Mouse (Mus musculus): ENCODE data around the gene Glycam1.
A peak's percentile ranks its signal among the peaks of the same experiment; 100 is the strongest.

Gene Glycam1

DNA sequence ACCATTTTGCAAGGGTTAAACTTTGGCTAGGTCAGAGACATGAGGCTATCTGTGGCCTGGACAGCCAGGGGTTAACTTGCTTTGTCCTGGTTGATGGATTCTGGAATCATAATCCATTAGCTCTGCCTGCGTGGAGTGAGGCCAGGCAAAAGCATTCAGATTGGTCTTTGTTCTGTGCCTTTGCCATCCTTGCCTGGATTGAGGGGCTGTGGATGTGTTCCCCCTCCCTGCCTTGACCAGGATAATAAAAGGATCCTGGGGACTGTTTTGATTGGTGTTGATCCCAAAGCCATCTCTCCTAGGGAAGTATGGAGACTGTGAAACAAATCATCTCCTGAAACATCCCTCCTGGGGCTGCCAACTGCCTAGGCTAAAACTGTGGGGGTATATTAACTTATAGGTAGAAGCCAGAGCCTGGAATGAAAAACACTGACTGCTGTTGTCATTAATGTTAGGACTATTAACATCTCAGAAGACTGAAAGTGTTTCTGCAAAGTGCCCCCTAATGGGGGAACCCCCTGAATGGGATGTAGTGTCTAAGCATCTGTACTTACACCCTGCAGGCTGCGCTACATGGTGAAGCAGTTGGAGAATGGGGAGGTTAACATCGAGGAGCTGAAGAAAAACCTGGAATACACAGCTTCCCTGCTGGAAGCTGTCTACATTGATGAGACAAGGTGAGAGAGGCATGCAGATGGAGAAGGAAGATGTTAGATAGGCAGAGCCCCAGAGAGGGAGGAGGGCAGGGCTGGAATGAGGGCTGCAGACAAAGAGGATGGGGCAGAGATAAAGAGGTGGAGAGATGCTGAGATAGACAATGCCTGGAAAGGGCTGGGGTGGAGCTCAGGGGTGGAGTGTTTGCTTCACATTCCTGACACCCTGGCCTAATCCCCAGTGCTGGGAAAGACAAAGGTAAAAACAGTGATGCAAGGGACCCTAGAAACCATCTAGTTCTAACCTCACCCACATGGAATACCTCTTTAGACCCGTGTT is 45.2 kb downstream of the Glycam1 start:
- DNase-seq (ENCODE audit: low spot score): no peak

DNA sequence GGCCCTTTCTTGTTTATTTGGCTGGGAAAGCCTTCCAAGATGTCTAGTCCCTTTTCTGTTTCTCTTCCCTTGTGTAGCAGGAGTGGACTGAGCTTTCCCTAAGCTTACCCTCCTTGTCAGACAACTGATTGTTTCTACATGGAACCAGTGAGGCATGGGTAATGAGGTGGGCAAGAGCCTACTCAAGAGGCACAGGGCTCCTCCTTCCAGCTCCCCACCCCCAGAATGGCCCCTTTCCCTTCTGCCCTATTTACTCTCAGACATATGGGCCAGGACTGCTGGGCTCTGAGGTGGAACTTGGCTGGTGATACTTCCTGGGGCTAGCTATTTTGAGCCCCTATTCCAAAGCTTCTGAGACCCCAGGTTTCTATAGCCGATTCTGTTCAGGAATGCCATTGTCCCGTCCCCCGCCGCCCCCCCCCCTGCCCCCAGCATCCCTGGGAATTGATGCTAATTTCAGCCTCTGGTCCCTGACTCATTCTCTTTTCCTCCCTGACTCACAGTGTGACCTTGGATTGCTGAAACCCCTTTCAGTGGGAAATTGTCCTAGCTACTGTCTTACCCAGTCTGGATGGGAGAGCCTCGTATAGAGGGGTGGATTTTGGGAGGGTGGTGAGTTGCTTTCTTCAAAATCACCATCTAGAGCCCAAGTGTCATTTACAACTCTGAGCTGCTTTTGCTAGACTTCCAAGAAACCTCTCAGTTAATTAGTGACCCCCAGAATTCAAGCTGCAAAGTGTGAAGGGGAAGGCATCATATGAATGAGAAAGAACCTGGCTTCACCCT is 46.1 kb downstream of the Glycam1 start:
- DNase-seq (ENCODE audit: low spot score): no peak

DNA sequence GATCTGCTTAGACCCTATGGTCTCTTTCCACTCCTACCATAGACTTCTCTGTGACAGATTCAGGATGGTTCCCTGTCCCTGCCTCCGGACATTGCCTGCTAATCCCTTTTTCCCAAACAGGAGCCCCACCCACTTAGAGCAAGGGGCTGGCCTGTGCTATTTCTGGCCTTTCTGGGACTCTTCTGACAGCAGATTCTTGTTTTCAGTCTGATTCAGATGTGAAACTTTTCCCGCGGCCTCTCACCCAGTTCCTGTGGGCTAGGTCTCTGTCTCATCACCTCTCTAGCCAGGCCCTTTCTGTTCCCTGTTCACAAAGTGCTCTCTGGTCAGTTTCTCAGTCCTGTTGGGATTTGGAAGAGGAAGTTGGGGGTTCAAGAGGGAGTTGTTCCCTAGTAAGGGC is 50.0 kb downstream of the Glycam1 start:
- no peak for DNase-seq (ENCODE audit: low spot score)

DNA sequence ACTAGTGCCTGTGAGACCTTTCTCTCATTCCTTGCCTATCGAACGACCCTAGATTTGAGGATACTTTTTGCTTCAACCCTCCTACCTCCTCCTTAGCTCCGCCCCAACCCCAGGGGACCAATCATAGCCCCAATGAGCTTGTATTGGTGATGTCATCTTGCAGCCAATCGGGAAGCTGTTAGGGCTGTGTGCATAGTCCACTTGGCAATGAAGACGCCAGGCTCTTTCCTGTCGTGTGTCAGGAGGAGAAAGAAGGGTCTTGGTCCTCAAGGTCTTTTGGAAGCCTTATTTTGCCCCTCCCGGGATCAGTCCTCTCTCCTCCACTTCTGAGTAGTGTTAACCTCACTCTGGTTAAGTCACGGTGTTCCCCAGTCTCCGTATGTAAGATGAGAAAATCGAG is 50.8 kb downstream of the Glycam1 start:
- DNase-seq (ENCODE audit: low spot score): peak; percentile 51

DNA sequence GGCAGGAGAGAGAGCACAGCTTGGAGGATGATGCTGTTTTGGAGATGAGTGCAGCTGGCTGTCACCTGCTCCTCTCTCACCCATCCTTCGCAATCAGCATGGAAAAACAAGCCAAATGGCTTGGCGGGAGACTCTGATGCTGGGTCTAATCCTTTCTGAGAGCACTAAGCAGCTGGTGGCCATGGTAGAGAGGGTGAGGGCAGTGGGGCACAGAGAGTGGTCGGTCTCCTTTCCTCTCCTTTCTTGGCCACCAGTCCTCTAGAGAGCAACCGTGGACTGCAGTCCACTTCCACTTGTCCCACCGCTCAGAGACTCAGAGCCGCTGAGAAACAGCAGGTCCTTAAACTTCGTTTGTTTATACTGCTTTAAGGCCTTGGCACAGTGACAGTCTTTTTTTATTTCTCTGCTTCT is 51.3 kb downstream of the Glycam1 start:
- DNase-seq (ENCODE audit: low spot score): no peak

Measured in ovary, postnatal 14 days (tissue).